Mouse (Mus musculus) bone marrow, adult 2 months (tissue): Measurements from ENCODE around the gene Hadhb. TPM values are rescaled to one million over a fixed set of nuclear protein-coding genes. Genes with fewer than 3 reads are reported as not detected.

ENCODE experiments used
- H3K27ac ChIP-seq: fragments of 200-500 bp; 2 replicates; pipeline ENCODE4 v1.5.1; 2012; ENCODE audit warnings: low read depth, mild to moderate bottlenecking, control low read depth, inconsistent platforms, low read length; ENCODE audit not compliant: control insufficient read depth, poor library complexity, insufficient read depth
- H3K4me1 ChIP-seq: fragments of 200-500 bp; 2 replicates; pipeline ENCODE4 v1.6.1; 2011; ENCODE audit warnings: low read length; ENCODE audit not compliant: control insufficient read depth, insufficient read depth
- H3K4me3 ChIP-seq: fragments of 200-500 bp; replicated peaks from 2 replicates; pipeline ENCODE3; 2011; ENCODE audit warnings: mild to moderate bottlenecking, low read depth, low read length, control low read depth; ENCODE audit not compliant: control insufficient read depth
- CTCF ChIP-seq: fragments of 200-500 bp; IDR thresholded peaks from 2 replicates; pipeline ENCODE4 v1.5.1; 2011; ENCODE audit warnings: low read length, control low read depth; ENCODE audit not compliant: control insufficient read depth, insufficient read depth
- POLR2A ChIP-seq: fragments of 200-500 bp; IDR thresholded peaks from 2 replicates; pipeline ENCODE4 v1.6.1; 2011; ENCODE audit warnings: low read depth, mild to moderate bottlenecking, control low read depth, low read length, borderline replicate concordance; ENCODE audit not compliant: control insufficient read depth
- WGBS: fragments of 180-500 bp; shearing (Covaris S2); methylation state at CpG from one replicate; pipeline ENCODE4 v1.1.7; 2018; 5-methylcytosine and 5-hydroxymethylcytosine counted together
- polyA plus RNA-seq: library from polyadenylated mRNA; stranded (reverse); fragments of >200 nt; gene quantifications from 2 replicates; pipeline ENCODE4 v1.2.4, GENCODE M21; 2011; ENCODE audit warnings: low replicate concordance; ENCODE audit not compliant: missing spikeins, insufficient read depth, insufficient read length

The Hadhb gene
- polyA plus RNA-seq, 1 experiment, result 27.3 TPM

GRCm38 (mm10) chr5:30135711-30136231, 19.3 kb upstream of the Hadhb start:
- H3K4me3 ChIP-seq, result no peak overlapping the region
- H3K27ac ChIP-seq, result no peak overlapping the region
- 92% methylated on average over 11 of the region's 11 CpGs for WGBS
- no peak for TF ChIP-seq CTCF
- no peak for TF ChIP-seq POLR2A
- no peaks in the 10 kb centered on the region for H3K4me1 ChIP-seq

GRCm38 (mm10) chr5:30137271-30137670, 17.8 kb upstream of the Hadhb start:
- TF ChIP-seq POLR2A (no peak), CTCF (no peak)
- 91% methylated on average over 9 of the region's 9 CpGs for WGBS
- Histone ChIP-seq H3K4me3 (no peak overlapping the region), H3K27ac (no peak overlapping the region), H3K4me1 (no peaks in the 10 kb centered on the region)

- TF ChIP-seq CTCF, result no peak
- no peak for TF ChIP-seq POLR2A
- H3K27ac ChIP-seq, result no peak overlapping the region
- H3K4me3 ChIP-seq, result no peak overlapping the region
- H3K4me1 ChIP-seq, result no peaks in the 10 kb centered on the region
- WGBS, result 72% methylated on average over 4 of the region's 4 CpGs
These were observed 16.9 kb upstream of the Hadhb start for GRCm38 (mm10) chr5:30138193-30138592.

- H3K4me3 ChIP-seq, result no peak overlapping the region
- WGBS, result 91% methylated on average over 6 of the region's 6 CpGs
- no peaks in the 10 kb centered on the region for H3K4me1 ChIP-seq
- TF ChIP-seq POLR2A (no peak), CTCF (no peak)
- H3K27ac ChIP-seq, result no peak overlapping the region
These were observed 8.5 kb upstream of the Hadhb start for GRCm38 (mm10) chr5:30146526-30146925.

- H3K27ac ChIP-seq, result no peak overlapping the region
- no peaks in the 10 kb centered on the region for H3K4me1 ChIP-seq
- TF ChIP-seq POLR2A, result no peak
- TF ChIP-seq CTCF, result no peak
- 72% methylated on average over 5 of the region's 5 CpGs for WGBS
- H3K4me3 ChIP-seq, result no peak overlapping the region
These were observed 6.7 kb upstream of the Hadhb start for GRCm38 (mm10) chr5:30148133-30148920.

GRCm38 (mm10) chr5:30152007-30152406, 3.0 kb upstream of the Hadhb start:
- no peak for TF ChIP-seq POLR2A
- no peak for TF ChIP-seq CTCF
- Histone ChIP-seq H3K4me3 (no peak overlapping the region), H3K4me1 (no peaks in the 10 kb centered on the region), H3K27ac (no peak overlapping the region)
- 88% methylated on average over 4 of the region's 4 CpGs for WGBS

GRCm38 (mm10) chr5:30152413-30152812, 2.6 kb upstream of the Hadhb start:
- H3K27ac ChIP-seq, result no peak overlapping the region
- TF ChIP-seq POLR2A (no peak), CTCF (no peak)
- no peaks in the 10 kb centered on the region for H3K4me1 ChIP-seq
- WGBS, result 83% methylated on average over 1 of the region's 1 CpGs
- no peak overlapping the region for H3K4me3 ChIP-seq

GRCm38 (mm10) chr5:30153222-30153621, 1.8 kb upstream of the Hadhb start:
- 91% methylated on average over 2 of the region's 2 CpGs for WGBS
- Histone ChIP-seq H3K4me3 (no peak overlapping the region), H3K27ac (no peak overlapping the region), H3K4me1 (no peaks in the 10 kb centered on the region)
- TF ChIP-seq POLR2A, result no peak
- TF ChIP-seq CTCF, result no peak

GRCm38 (mm10) chr5:30154013-30154412, 1.0 kb upstream of the Hadhb start:
- no peak overlapping the region for H3K27ac ChIP-seq
- TF ChIP-seq CTCF, result no peak
- TF ChIP-seq POLR2A, result no peak
- H3K4me1 ChIP-seq, result no peaks in the 10 kb centered on the region
- 27% methylated on average over 4 of the region's 4 CpGs for WGBS
- peak overlapping the region; percentile 86 for H3K4me3 ChIP-seq
